10 mouse cellular contexts compared by ENCODE assay signal in the genomic region with DNA sequence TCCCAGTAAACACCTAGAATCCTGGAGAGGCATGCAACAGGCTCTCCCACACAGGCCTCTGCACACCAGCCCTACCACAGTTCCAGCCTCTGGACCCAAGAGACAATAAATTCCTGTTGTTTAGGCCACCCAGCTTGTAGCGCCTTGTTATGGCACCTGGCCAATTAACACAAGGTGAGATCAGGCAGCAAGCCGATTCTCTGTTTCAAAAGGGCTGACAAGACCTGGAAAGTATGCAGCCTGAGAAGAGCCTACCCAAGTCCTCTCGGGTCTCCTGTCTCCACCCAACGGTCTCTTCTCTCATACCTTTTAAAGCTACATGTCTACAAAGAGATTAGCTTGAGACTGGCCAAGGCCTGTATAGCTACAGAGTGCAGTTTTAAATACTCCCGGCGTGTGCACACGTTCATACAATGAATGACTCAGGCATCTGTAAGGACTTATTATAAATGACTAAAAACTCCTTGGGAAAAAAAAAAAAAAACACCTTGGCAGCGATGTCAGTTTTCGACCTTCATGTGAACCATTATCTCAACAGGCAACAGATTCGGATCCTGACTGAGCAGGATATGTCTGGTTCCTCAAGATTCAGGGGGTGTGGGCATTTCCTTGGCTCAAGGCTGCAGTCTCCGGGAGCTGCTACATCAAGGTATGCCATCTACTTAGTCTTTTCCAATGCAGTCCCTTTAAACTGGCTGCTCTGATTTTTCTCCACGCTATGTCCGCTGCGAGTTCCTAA. TPM values are rescaled to one million over a fixed set of nuclear protein-coding genes. Genes with fewer than 3 reads are reported as not detected.
A peak's percentile ranks its signal among the peaks of the same experiment; 100 is the strongest.
DNase-seq lines count a peak whose midpoint lies in the region; ATAC-seq and TF ChIP-seq lines count a peak whose summit lies in the region.
"Had no signal": no experiment of that assay in that cellular context is flagged by ENCODE, and none has a peak within 500 bp of the region (broad histone marks: within the 10 kb centered on the region; RNA-seq: fewer than 3 reads in every experiment).

No protein-coding gene starts in this region.

- TF ChIP-seq CTCF in ES-Bruce4 (IDR thresholded peaks at IDR 0.05; ENCODE audit: low read depth, low read length), result no peak

- peaks cover 12% of the 10 kb centered on the region for H3K4me1 ChIP-seq in ES-Bruce4 (ENCODE audit: control insufficient read depth, insufficient read depth, low read length)

- no peaks in the 10 kb centered on the region for H3K9me3 ChIP-seq in ES-Bruce4 (replicated peaks; ENCODE audit: control insufficient read depth, insufficient read depth, low read length, poor library complexity, severe bottlenecking)

- TF ChIP-seq POLR2A in ES-Bruce4 (IDR thresholded peaks at IDR 0.05; ENCODE audit: insufficient read depth, low read length), result no peak

- H3K36me3 ChIP-seq in ES-Bruce4 (ENCODE audit: control insufficient read depth, insufficient read depth, low read length, poor library complexity, severe bottlenecking), result peaks cover 2% of the 10 kb centered on the region; the same call in 1 of the 2 replicates

- no peak for ATAC-seq in monocyte, adult 5-6 weeks (replicated peaks; ENCODE audit: insufficient number of reproducible peaks, low FRiP score, low TSS enrichment, poor library complexity, severe bottlenecking)

- H3K27me3 ChIP-seq in ES-Bruce4 (ENCODE audit: control insufficient read depth, insufficient read depth, low read length, poor library complexity, severe bottlenecking), result no peaks in the 10 kb centered on the region

- TF ChIP-seq EP300 in ES-Bruce4 (IDR thresholded peaks at IDR 0.05; ENCODE audit: insufficient read depth, low read depth, low read length), result peak; percentile 54; the same call in 1 of the 2 replicates

- peak overlapping the region; percentile 9; the same call in 1 of the 2 replicates for H3K9ac ChIP-seq in ES-Bruce4 (ENCODE audit: low read depth, poor library complexity, severe bottlenecking)

- H3K27ac ChIP-seq in ES-Bruce4 (ENCODE audit: insufficient read depth, low read length), result peak overlapping the region; percentile 57

- 0 out of 2 replicates have a peak overlapping the region, but pooled peaks have one; percentile 5 for H3K4me3 ChIP-seq in ES-Bruce4 (ENCODE audit: low read depth, low read length)
- H3K4me3 ChIP-seq: erythroblast, embryonic 14.5 days had no signal

- peak; percentile 60 to 86 for DNase-seq in adrenal gland, adult (ENCODE audit: inconsistent age in 2 of 2, low spot score in 1 of 2)
- no peak for DNase-seq in adrenal gland, postnatal 25 days
- DNase-seq in forelimb bud, embryonic 11.5 days (ENCODE audit: low read depth, low spot score), result peak; percentile 40
- peak; percentile 40 to 60 for DNase-seq in kidney, postnatal 25 days
- DNase-seq in retina, postnatal 1 day, result no peak
- DNase-seq in urinary bladder, postnatal 4 days (ENCODE audit: low spot score in 2 of 2), result no peak
- DNase-seq: gastrocnemius, postnatal 25 days had no signal

RNA-seq across cellular contexts. Expression of a gene that starts 28.6 kb away (rescaled TPM):
- 23.6 and 25.7 TPM in 2 replicates for total RNA-seq in adrenal gland, postnatal 25 days (2021)
- polyA plus RNA-seq in ES-Bruce4 (2011; ENCODE audit: insufficient read depth, insufficient read length, low read depth, missing spikeins), result 80.9 and 85.7 TPM in 2 replicates
- 1.7 to 2.2 TPM (median 2.0 TPM) in 3 replicates for total RNA-seq in monocyte, adult 5-6 weeks (2017)
- polyA plus RNA-seq: erythroblast, embryonic 14.5 days had no signal

Comparison
In these comparisons a context has a peak if more than half of its experiments do, and no peak if none do; other contexts are left out.
1. DNase-seq: peak in adrenal gland, adult (2 of 2), forelimb bud, embryonic 11.5 days (single experiment) and kidney, postnatal 25 days (2 of 2); none in adrenal gland, postnatal 25 days (single experiment), retina, postnatal 1 day (single experiment) and urinary bladder, postnatal 4 days (0 of 2).